Mouse (Mus musculus): ENCODE data around the gene Arsb.

DNA sequence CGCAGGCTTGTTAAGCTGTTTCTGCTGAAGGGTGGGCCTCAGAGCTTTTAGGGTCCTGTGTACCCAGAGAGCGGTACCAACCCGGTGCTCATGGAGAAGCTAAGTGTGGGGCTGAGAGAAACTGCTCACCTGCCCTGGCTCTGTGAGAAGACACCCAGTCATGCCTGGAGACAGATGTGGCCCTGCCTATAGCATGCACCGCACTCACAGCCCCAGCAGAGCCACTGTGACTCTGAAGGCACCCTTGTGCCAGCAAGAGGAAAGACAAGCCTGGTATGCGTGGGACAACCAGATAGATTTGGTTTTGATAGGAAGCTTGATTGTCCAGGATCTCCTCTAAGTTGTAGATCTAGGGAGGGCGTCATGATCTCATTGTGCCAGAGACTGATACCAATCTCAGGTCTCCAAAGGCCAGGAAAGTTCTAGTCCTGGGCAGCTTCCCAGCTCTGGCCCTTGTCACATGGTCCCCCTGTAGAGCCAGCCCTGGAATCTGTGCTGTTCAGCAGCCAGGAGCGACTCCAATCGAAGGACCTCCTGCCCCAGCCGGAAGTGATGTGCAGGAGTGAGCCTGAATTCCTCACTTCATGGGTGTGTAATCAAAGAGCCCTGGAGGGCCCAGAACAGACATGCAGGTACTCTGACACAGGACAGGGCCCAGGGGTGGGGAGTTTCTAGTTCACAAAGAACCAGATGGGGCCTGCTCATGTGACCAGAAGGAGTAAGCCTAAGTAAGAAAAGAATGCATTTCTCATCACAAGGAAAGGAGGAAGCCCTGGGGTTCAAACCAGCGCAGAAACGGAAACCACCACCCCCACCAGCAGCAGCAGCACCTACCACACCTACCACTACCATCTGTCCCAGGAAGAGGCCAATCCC is 218.5 kb downstream of the Arsb start:
- TF ChIP-seq CTCF (IDR thresholded peaks at IDR 0.05; ENCODE audit: insufficient read depth, low read depth, low read length) = no peak
- TF ChIP-seq POLR2A (IDR thresholded peaks at IDR 0.05; ENCODE audit: insufficient read depth, low read depth, low read length) = no peak
